Mouse (Mus musculus): ENCODE data around the gene Foxs1. TPM values are rescaled to one million over a fixed set of nuclear protein-coding genes. Genes with fewer than 3 reads are reported as not detected.

The Foxs1 gene
- polyA plus RNA-seq, 1 experiment from 2014 or later = 4.8 TPM

GRCm38 (mm10) chr2:152942898-152943515 lies 10.0 kb upstream of the Foxs1 start:
- H3K27me3 ChIP-seq (ENCODE audit: insufficient read depth, low read length) = peaks cover 64% of the 10 kb centered on the region
- peak overlapping the region; percentile 42 for H3K4me3 ChIP-seq (ENCODE audit: low read depth, low read length)

GRCm38 (mm10) chr2:152941776-152942175 lies 8.8 kb upstream of the Foxs1 start:
- Histone ChIP-seq H3K4me3 (ENCODE audit: low read depth, low read length) (no peak overlapping the region), H3K4me1 (ENCODE audit: insufficient read depth) (no peaks in the 10 kb centered on the region), H3K4me2 (no peak overlapping the region), H3K9me3 (ENCODE audit: low read depth, low read length) (no peaks in the 10 kb centered on the region), H3K27ac (ENCODE audit: low read depth) (no peak overlapping the region), H3K36me3 (ENCODE audit: insufficient read depth) (no peaks in the 10 kb centered on the region), H3K9ac (no peak overlapping the region), H3K27me3 (ENCODE audit: insufficient read depth, low read length) (peaks cover 62% of the 10 kb centered on the region)
- no peak for TF ChIP-seq CTCF (IDR thresholded peaks at IDR 0.05; ENCODE audit: low read depth)
- DNase-seq (no peak), ATAC-seq (ENCODE audit: insufficient read depth) (no peak)
- 21% methylated on average over 7 of the region's 7 CpGs for WGBS

More at GRCm38 (mm10) chr2:152942898-152943515, 10.0 kb upstream of the Foxs1 start:
- H3K27ac ChIP-seq (ENCODE audit: low read depth) = no peak overlapping the region
- H3K36me3 ChIP-seq (ENCODE audit: insufficient read depth) = no peaks in the 10 kb centered on the region
- no peaks in the 10 kb centered on the region for H3K9me3 ChIP-seq (ENCODE audit: low read depth, low read length)
- DNase-seq (peak; percentile 48), ATAC-seq (ENCODE audit: insufficient read depth) (0 out of 2 replicates have a peak, but pooled peaks have one; percentile 11)
- H3K4me1 ChIP-seq (ENCODE audit: insufficient read depth) = no peaks in the 10 kb centered on the region
- peak overlapping the region; percentile 38 for H3K9ac ChIP-seq
- WGBS = under 1% methylated on average over 57 of the region's 65 CpGs
- H3K4me2 ChIP-seq = peak overlapping the region; percentile 73
- TF ChIP-seq CTCF (IDR thresholded peaks at IDR 0.05; ENCODE audit: low read depth) = no peak

GRCm38 (mm10) chr2:152941106-152941505 lies 8.1 kb upstream of the Foxs1 start:
- no peak for ATAC-seq (ENCODE audit: insufficient read depth)
- H3K27me3 ChIP-seq (ENCODE audit: insufficient read depth, low read length) = peaks cover 62% of the 10 kb centered on the region
- H3K4me1 ChIP-seq (ENCODE audit: insufficient read depth) = no peaks in the 10 kb centered on the region
- WGBS = 72% methylated on average over 6 of the region's 6 CpGs
- no peak overlapping the region for H3K27ac ChIP-seq (ENCODE audit: low read depth)
- DNase-seq = no peak
- H3K9ac ChIP-seq = no peak overlapping the region
- TF ChIP-seq CTCF (IDR thresholded peaks at IDR 0.05; ENCODE audit: low read depth) = no peak
- no peaks in the 10 kb centered on the region for H3K9me3 ChIP-seq (ENCODE audit: low read depth, low read length)
- no peak overlapping the region for H3K4me3 ChIP-seq (ENCODE audit: low read depth, low read length)
- H3K4me2 ChIP-seq = no peak overlapping the region
- no peaks in the 10 kb centered on the region for H3K36me3 ChIP-seq (ENCODE audit: insufficient read depth)

GRCm38 (mm10) chr2:152939846-152940245 lies 6.8 kb upstream of the Foxs1 start:
- DNase-seq = peak; percentile 58
- Histone ChIP-seq H3K27ac (ENCODE audit: low read depth) (no peak overlapping the region), H3K9ac (no peak overlapping the region), H3K27me3 (ENCODE audit: insufficient read depth, low read length) (peaks cover 52% of the 10 kb centered on the region), H3K4me2 (no peak overlapping the region), H3K4me1 (ENCODE audit: insufficient read depth) (no peaks in the 10 kb centered on the region), H3K9me3 (ENCODE audit: low read depth, low read length) (no peaks in the 10 kb centered on the region), H3K36me3 (ENCODE audit: insufficient read depth) (no peaks in the 10 kb centered on the region), H3K4me3 (ENCODE audit: low read depth, low read length) (no peak overlapping the region)
- 12% methylated on average over 4 of the region's 4 CpGs for WGBS
- peak; percentile 75 for TF ChIP-seq CTCF (IDR thresholded peaks at IDR 0.05; ENCODE audit: low read depth)
- no peak for ATAC-seq (ENCODE audit: insufficient read depth)

GRCm38 (mm10) chr2:152933614-152934013 lies 606 bp upstream of the Foxs1 start:
- DNase-seq = peak; percentile 74
- Histone ChIP-seq H3K36me3 (ENCODE audit: insufficient read depth) (no peaks in the 10 kb centered on the region), H3K4me2 (no peak overlapping the region), H3K4me1 (ENCODE audit: insufficient read depth) (no peaks in the 10 kb centered on the region), H3K9ac (no peak overlapping the region), H3K27ac (ENCODE audit: low read depth) (no peak overlapping the region), H3K4me3 (ENCODE audit: low read depth, low read length) (no peak overlapping the region), H3K27me3 (ENCODE audit: insufficient read depth, low read length) (peaks cover 7% of the 10 kb centered on the region; the same call in 1 of the 2 replicates), H3K9me3 (ENCODE audit: low read depth, low read length) (no peaks in the 10 kb centered on the region)
- ATAC-seq (ENCODE audit: insufficient read depth) = peak; percentile 32; the same call in 1 of the 2 replicates
- WGBS = 34% methylated on average over 5 of the region's 5 CpGs
- peak; percentile 76 for TF ChIP-seq CTCF (IDR thresholded peaks at IDR 0.05; ENCODE audit: low read depth)

- 63% methylated on average over 12 of the region's 12 CpGs for WGBS
- DNase-seq = no peak
- H3K4me1 ChIP-seq (ENCODE audit: insufficient read depth) = 0 out of 2 replicates have a peak, but pooled peaks cover 5% of the 10 kb centered on the region
- peak overlapping the region; percentile 34 for H3K9ac ChIP-seq
- H3K4me2 ChIP-seq = peak overlapping the region; percentile 40
- H3K36me3 ChIP-seq (ENCODE audit: insufficient read depth) = no peaks in the 10 kb centered on the region
- H3K9me3 ChIP-seq (ENCODE audit: low read depth, low read length) = no peaks in the 10 kb centered on the region
- ATAC-seq (ENCODE audit: insufficient read depth) = no peak
- no peak for TF ChIP-seq CTCF (IDR thresholded peaks at IDR 0.05; ENCODE audit: low read depth)
- H3K27ac ChIP-seq (ENCODE audit: low read depth) = peak overlapping the region; percentile 46; the same call in 1 of the 2 replicates
- H3K27me3 ChIP-seq (ENCODE audit: insufficient read depth, low read length) = peaks cover 5% of the 10 kb centered on the region; the same call in 1 of the 2 replicates
- H3K4me3 ChIP-seq (ENCODE audit: low read depth, low read length) = peak overlapping the region; percentile 17; the same call in 1 of the 2 replicates
Measured at GRCm38 (mm10) chr2:152931456-152932160, 1.4 kb downstream of the Foxs1 start.

- H3K9ac ChIP-seq = no peak overlapping the region
- 22% methylated on average over 2 of the region's 2 CpGs for WGBS
- H3K4me3 ChIP-seq (ENCODE audit: low read depth, low read length) = no peak overlapping the region
- DNase-seq (peak; percentile 17), ATAC-seq (ENCODE audit: insufficient read depth) (no peak)
- peak overlapping the region; percentile 38; the same call in 1 of the 2 replicates for H3K27ac ChIP-seq (ENCODE audit: low read depth)
- no peak for TF ChIP-seq CTCF (IDR thresholded peaks at IDR 0.05; ENCODE audit: low read depth)
- H3K36me3 ChIP-seq (ENCODE audit: insufficient read depth) = no peaks in the 10 kb centered on the region
- peak overlapping the region; percentile 18 for H3K4me2 ChIP-seq
- H3K27me3 ChIP-seq (ENCODE audit: insufficient read depth, low read length) = no peaks in the 10 kb centered on the region
- peaks cover 13% of the 10 kb centered on the region; the same call in 1 of the 2 replicates for H3K4me1 ChIP-seq (ENCODE audit: insufficient read depth)
- no peaks in the 10 kb centered on the region for H3K9me3 ChIP-seq (ENCODE audit: low read depth, low read length)
Measured at GRCm38 (mm10) chr2:152930276-152930675, 2.7 kb downstream of the Foxs1 start.

Data from lung, embryonic 14.5 days (tissue).